Comparison of ENCODE assay signal across 37 mouse cellular contexts in genomic region chr12:101699176-101699575, GRCm38 (mm10). TPM values are rescaled to one million over a fixed set of nuclear protein-coding genes. Genes with fewer than 3 reads are reported as not detected.
"Had no signal": no experiment of that assay in that cellular context is flagged by ENCODE, and none has a peak within 500 bp of the region (broad histone marks: within the 10 kb centered on the region; RNA-seq: fewer than 3 reads in every experiment).

No protein-coding gene starts in this region.

- H3K27ac ChIP-seq: limb, embryonic 10.5 days; limb, embryonic 12.5 days; limb, embryonic 13.5 days; limb, embryonic 15.5 days; liver, embryonic 12.5 days; liver, embryonic 13.5 days; liver, embryonic 14.5 days; liver, embryonic 15.5 days; lung, embryonic 15.5 days; macrophage; midbrain, embryonic 10.5 days; midbrain, embryonic 12.5 days; midbrain, embryonic 13.5 days; midbrain, embryonic 15.5 days; neural tube, embryonic 12.5 days had no signal

- H3K4me2 ChIP-seq: limb, embryonic 12.5 days; limb, embryonic 13.5 days; limb, embryonic 15.5 days; liver, embryonic 11.5 days; liver, embryonic 12.5 days; liver, embryonic 13.5 days; liver, embryonic 15.5 days; lung, embryonic 14.5 days; lung, embryonic 15.5 days; midbrain, embryonic 11.5 days; midbrain, embryonic 12.5 days; midbrain, embryonic 13.5 days; midbrain, embryonic 15.5 days; neural tube, embryonic 12.5 days had no signal

- DNase-seq: left cerebral cortex, postnatal 4 days; liver; liver, embryonic 13.5 days; liver, postnatal 0 days; lung, adult 18-20 months; lung, adult 2 months; lung, embryonic 14.5 days; lung, postnatal 10 days; lung, postnatal 14 days; lung, postnatal 36 days; lung, postnatal 4 days; midbrain, embryonic 14.5 days had no signal

- ATAC-seq: liver, embryonic 12.5 days; liver, postnatal 0 days; lung, postnatal 0 days; midbrain, embryonic 13.5 days; midbrain, embryonic 15.5 days; midbrain, embryonic 16.5 days had no signal

- H3K9me3 ChIP-seq: limb, embryonic 10.5 days; limb, embryonic 12.5 days; limb, embryonic 13.5 days; limb, embryonic 15.5 days; liver, embryonic 13.5 days; liver, embryonic 15.5 days; lung, embryonic 15.5 days; megakaryocyte, embryonic 14.5 days; midbrain, embryonic 10.5 days; midbrain, embryonic 12.5 days; midbrain, embryonic 13.5 days; midbrain, embryonic 15.5 days; neural tube, embryonic 12.5 days had no signal

- H3K9ac ChIP-seq: limb, embryonic 12.5 days; limb, embryonic 13.5 days; limb, embryonic 15.5 days; liver, embryonic 12.5 days; liver, embryonic 13.5 days; liver, embryonic 14.5 days; liver, embryonic 15.5 days; liver, postnatal 0 days; lung, embryonic 14.5 days; lung, embryonic 15.5 days; midbrain, embryonic 12.5 days; midbrain, embryonic 13.5 days; midbrain, embryonic 15.5 days; neural tube, embryonic 12.5 days had no signal

- H3K4me3 ChIP-seq: limb, embryonic 10.5 days; limb, embryonic 12.5 days; limb, embryonic 13.5 days; limb, embryonic 15.5 days; liver, embryonic 12.5 days; liver, embryonic 13.5 days; liver, embryonic 15.5 days; lung, embryonic 15.5 days; megakaryocyte, embryonic 14.5 days; midbrain, embryonic 10.5 days; midbrain, embryonic 12.5 days; midbrain, embryonic 13.5 days; midbrain, embryonic 15.5 days; myocyte; neural tube, embryonic 12.5 days had no signal

- H3K27me3 ChIP-seq: limb, embryonic 12.5 days; limb, embryonic 13.5 days; limb, embryonic 15.5 days; liver, embryonic 12.5 days; liver, embryonic 13.5 days; liver, embryonic 15.5 days; lung, embryonic 15.5 days; megakaryocyte, embryonic 14.5 days; midbrain, embryonic 12.5 days; midbrain, embryonic 13.5 days; midbrain, embryonic 15.5 days; neural tube, embryonic 12.5 days had no signal

- H3K36me3 ChIP-seq: limb, embryonic 10.5 days; limb, embryonic 12.5 days; limb, embryonic 13.5 days; limb, embryonic 15.5 days; liver, embryonic 12.5 days; liver, embryonic 13.5 days; liver, embryonic 15.5 days; lung, embryonic 15.5 days; midbrain, embryonic 10.5 days; midbrain, embryonic 12.5 days; midbrain, embryonic 13.5 days; midbrain, embryonic 15.5 days; neural tube, embryonic 12.5 days had no signal

- H3K4me1 ChIP-seq: limb, embryonic 10.5 days; limb, embryonic 12.5 days; limb, embryonic 13.5 days; limb, embryonic 15.5 days; liver, embryonic 12.5 days; liver, embryonic 13.5 days; liver, embryonic 15.5 days; lung, embryonic 15.5 days; megakaryocyte, embryonic 14.5 days; midbrain, embryonic 10.5 days; midbrain, embryonic 12.5 days; midbrain, embryonic 13.5 days; midbrain, embryonic 15.5 days; neural tube, embryonic 12.5 days had no signal

RNA-seq across cellular contexts. Expression of gene Tc2n, which starts 19.1 kb away (rescaled TPM):
- total RNA-seq: megakaryocyte progenitor cell, adult 5-6 weeks; megakaryocyte, adult 5-6 weeks; megakaryocyte-erythroid progenitor cell, adult 5-6 weeks; monocyte, adult 5-6 weeks had no signal
- polyA plus RNA-seq: macrophage; myocyte; neural tube, embryonic 11.5 days; neural tube, embryonic 12.5 days had no signal
